Mouse (Mus musculus) megakaryocyte, embryonic 14.5 days (primary cell): ENCODE measurements around the gene Mcat.

Source experiments
- FLI1 ChIP-seq: IDR thresholded peaks from 2 replicates; pipeline ENCODE4 v1.6.1; 2012; ENCODE audit warnings: low read length, inconsistent platforms, mixed read lengths
- GATA1 ChIP-seq: IDR thresholded peaks from 3 replicates; pipeline ENCODE4 v1.6.1; 2012; ENCODE audit warnings: mixed read lengths, low read length, inconsistent platforms, borderline replicate concordance

DNA sequence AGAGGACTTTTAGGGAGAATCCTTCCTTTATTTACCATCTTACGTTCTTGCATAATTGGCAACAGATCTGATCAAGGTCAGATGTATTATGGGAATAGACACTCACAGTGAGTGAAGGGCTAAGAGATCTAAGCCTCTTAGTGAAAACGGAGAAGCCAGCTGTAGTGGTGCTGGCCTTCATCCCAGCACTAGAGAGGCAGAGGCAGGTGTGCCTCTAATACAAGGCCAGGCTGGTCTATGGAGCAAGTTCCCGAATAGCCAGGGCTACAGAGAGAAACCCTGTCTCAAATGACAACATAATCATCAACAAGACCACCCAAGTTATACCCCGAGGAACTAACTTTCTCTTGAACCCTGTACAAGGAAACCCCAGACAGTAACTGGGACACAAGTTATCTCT is 19.3 kb upstream of the Mcat start:
- TF ChIP-seq GATA1 = no peak
- TF ChIP-seq FLI1 = no peak
